Mouse (Mus musculus) midbrain, embryonic 10.5 days (tissue): ENCODE data around the gene Rabgap1l. TPM values are rescaled to one million over a fixed set of nuclear protein-coding genes. Genes with fewer than 3 reads are reported as not detected.

Experiments
- DNase-seq: peaks from one replicate; pipeline ENCODE4 v3.0.0-alpha.2; 2017; ENCODE audit warnings: low spot score
- H3K27ac ChIP-seq: fragments of 300-500 bp; sonication (generic); replicated peaks from 2 replicates; pipeline ENCODE4 v1.5.1; 2016; ENCODE audit warnings: mild to moderate bottlenecking
- H3K27me3 ChIP-seq: fragments of 300-500 bp; sonication (generic); 2 replicates; pipeline ENCODE4 v1.6.1; 2016; ENCODE audit warnings: low read depth, mild to moderate bottlenecking; ENCODE audit not compliant: poor library complexity, severe bottlenecking
- H3K36me3 ChIP-seq: fragments of 300-500 bp; sonication (generic); 2 replicates; pipeline ENCODE4 v1.6.1; 2016; ENCODE audit warnings: mild to moderate bottlenecking, moderate library complexity
- H3K4me1 ChIP-seq: fragments of 300-500 bp; sonication (generic); 2 replicates; pipeline ENCODE4 v1.6.1; 2016
- H3K4me3 ChIP-seq: fragments of 300-500 bp; sonication (generic); 2 replicates; pipeline ENCODE4 v1.5.1; 2016; ENCODE audit warnings: mild to moderate bottlenecking, moderate library complexity
- H3K9me3 ChIP-seq: fragments of 300-500 bp; sonication (generic); replicated peaks from 2 replicates; pipeline ENCODE4 v1.6.1; 2016; ENCODE audit warnings: mild to moderate bottlenecking
- WGBS: fragments of 180-500 bp; shearing (Covaris S2); methylation state at CpG from one replicate; pipeline ENCODE4 v1.1.7; 2016; 5-methylcytosine and 5-hydroxymethylcytosine counted together
- polyA plus RNA-seq: library from polyadenylated mRNA; unstranded; fragments of >200 nt; fragmentation: Nextera tagmentation; extraction: Ambion mirVana; gene quantifications from 2 replicates; pipeline ENCODE4 v1.2.1, GENCODE M21; 2016

Rabgap1l gene
- polyA plus RNA-seq, 1 experiment from 2014 or later, result 6.8 TPM

GRCm38 (mm10) chr1:160535649-160536048, 257.4 kb downstream of the Rabgap1l start:
- Histone ChIP-seq H3K9me3 (no peaks in the 10 kb centered on the region), H3K27ac (no peak overlapping the region), H3K36me3 (no peaks in the 10 kb centered on the region), H3K4me1 (peaks cover 9% of the 10 kb centered on the region), H3K27me3 (no peaks in the 10 kb centered on the region), H3K4me3 (no peak overlapping the region)
- no peak for DNase-seq
- WGBS, result 93% methylated on average over 8 of the region's 8 CpGs

GRCm38 (mm10) chr1:160534571-160535335, 258.3 kb downstream of the Rabgap1l start:
- no peak overlapping the region for H3K27ac ChIP-seq
- no peaks in the 10 kb centered on the region for H3K27me3 ChIP-seq
- no peak for DNase-seq
- H3K4me3 ChIP-seq, result no peak overlapping the region
- peaks cover 9% of the 10 kb centered on the region for H3K4me1 ChIP-seq
- WGBS, result 84% methylated on average over 2 of the region's 2 CpGs
- no peaks in the 10 kb centered on the region for H3K9me3 ChIP-seq
- H3K36me3 ChIP-seq, result no peaks in the 10 kb centered on the region

- H3K27me3 ChIP-seq, result no peaks in the 10 kb centered on the region
- H3K27ac ChIP-seq, result no peak overlapping the region
- H3K36me3 ChIP-seq, result no peaks in the 10 kb centered on the region
- no peaks in the 10 kb centered on the region for H3K9me3 ChIP-seq
- no peak for DNase-seq
- 59% methylated on average over 6 of the region's 6 CpGs for WGBS
- no peak overlapping the region for H3K4me3 ChIP-seq
- H3K4me1 ChIP-seq, result peaks cover 9% of the 10 kb centered on the region
These were observed 259.7 kb downstream of the Rabgap1l start for GRCm38 (mm10) chr1:160533209-160533820.

GRCm38 (mm10) chr1:160531402-160531801, 261.6 kb downstream of the Rabgap1l start:
- no peaks in the 10 kb centered on the region for H3K36me3 ChIP-seq
- no peaks in the 10 kb centered on the region for H3K27me3 ChIP-seq
- H3K4me1 ChIP-seq, result peaks cover 9% of the 10 kb centered on the region
- no peak overlapping the region for H3K27ac ChIP-seq
- no peaks in the 10 kb centered on the region for H3K9me3 ChIP-seq
- H3K4me3 ChIP-seq, result no peak overlapping the region
- 81% methylated on average over 5 of the region's 5 CpGs for WGBS
- no peak for DNase-seq

- no peaks in the 10 kb centered on the region for H3K27me3 ChIP-seq
- no peak overlapping the region for H3K4me3 ChIP-seq
- no peak overlapping the region for H3K27ac ChIP-seq
- H3K4me1 ChIP-seq, result peaks cover 4% of the 10 kb centered on the region
- DNase-seq, result no peak
- H3K9me3 ChIP-seq, result no peaks in the 10 kb centered on the region
- H3K36me3 ChIP-seq, result no peaks in the 10 kb centered on the region
- WGBS, result 77% methylated on average over 3 of the region's 3 CpGs
These were observed 271.1 kb downstream of the Rabgap1l start for GRCm38 (mm10) chr1:160521918-160522317.

GRCm38 (mm10) chr1:160520665-160521064, 272.3 kb downstream of the Rabgap1l start:
- 51% methylated on average over 3 of the region's 3 CpGs for WGBS
- DNase-seq, result no peak

GRCm38 (mm10) chr1:160519896-160520465, 273.0 kb downstream of the Rabgap1l start:
- H3K4me3 ChIP-seq, result no peak overlapping the region
- H3K27ac ChIP-seq, result no peak overlapping the region
- peaks cover 4% of the 10 kb centered on the region for H3K4me1 ChIP-seq
- no peaks in the 10 kb centered on the region for H3K27me3 ChIP-seq
- WGBS, result 89% methylated on average over 1 of the region's 1 CpGs
- DNase-seq, result no peak
- no peaks in the 10 kb centered on the region for H3K9me3 ChIP-seq
- H3K36me3 ChIP-seq, result no peaks in the 10 kb centered on the region

More at GRCm38 (mm10) chr1:160520665-160521064, 272.3 kb downstream of the Rabgap1l start:
- Histone ChIP-seq H3K9me3 (no peaks in the 10 kb centered on the region), H3K27ac (no peak overlapping the region), H3K27me3 (no peaks in the 10 kb centered on the region), H3K4me1 (peaks cover 4% of the 10 kb centered on the region), H3K4me3 (no peak overlapping the region), H3K36me3 (no peaks in the 10 kb centered on the region)

- H3K27ac ChIP-seq, result no peak overlapping the region
- no peak overlapping the region for H3K4me3 ChIP-seq
- no peaks in the 10 kb centered on the region for H3K36me3 ChIP-seq
- H3K27me3 ChIP-seq, result no peaks in the 10 kb centered on the region
- no peaks in the 10 kb centered on the region for H3K9me3 ChIP-seq
- WGBS, result 87% methylated on average over 4 of the region's 4 CpGs
- no peak for DNase-seq
- peaks cover 4% of the 10 kb centered on the region for H3K4me1 ChIP-seq
These were observed 274.5 kb downstream of the Rabgap1l start for GRCm38 (mm10) chr1:160518552-160518951.

GRCm38 (mm10) chr1:160507766-160508165, 285.2 kb downstream of the Rabgap1l start:
- Histone ChIP-seq H3K4me1 (no peaks in the 10 kb centered on the region), H3K36me3 (no peaks in the 10 kb centered on the region), H3K27ac (no peak overlapping the region), H3K27me3 (no peaks in the 10 kb centered on the region), H3K9me3 (no peaks in the 10 kb centered on the region), H3K4me3 (no peak overlapping the region)
- DNase-seq, result no peak

GRCm38 (mm10) chr1:160496906-160497577, 296.0 kb downstream of the Rabgap1l start:
- Histone ChIP-seq H3K27ac (no peak overlapping the region), H3K4me3 (no peak overlapping the region), H3K4me1 (no peaks in the 10 kb centered on the region), H3K9me3 (no peaks in the 10 kb centered on the region), H3K27me3 (no peaks in the 10 kb centered on the region), H3K36me3 (no peaks in the 10 kb centered on the region)
- WGBS, result 81% methylated on average over 3 of the region's 3 CpGs
- no peak for DNase-seq

GRCm38 (mm10) chr1:160485731-160486130, 307.3 kb downstream of the Rabgap1l start:
- Histone ChIP-seq H3K9me3 (no peaks in the 10 kb centered on the region), H3K36me3 (no peaks in the 10 kb centered on the region), H3K4me3 (no peak overlapping the region), H3K27me3 (no peaks in the 10 kb centered on the region), H3K27ac (no peak overlapping the region), H3K4me1 (no peaks in the 10 kb centered on the region)
- WGBS, result 63% methylated on average over 3 of the region's 3 CpGs
- no peak for DNase-seq

- Histone ChIP-seq H3K4me1 (no peaks in the 10 kb centered on the region), H3K27ac (no peak overlapping the region), H3K4me3 (no peak overlapping the region), H3K9me3 (no peaks in the 10 kb centered on the region), H3K36me3 (no peaks in the 10 kb centered on the region), H3K27me3 (no peaks in the 10 kb centered on the region)
- no peak for DNase-seq
- WGBS, result 76% methylated on average over 7 of the region's 7 CpGs
These were observed 308.0 kb downstream of the Rabgap1l start for GRCm38 (mm10) chr1:160485028-160485427.

- Histone ChIP-seq H3K36me3 (no peaks in the 10 kb centered on the region), H3K4me1 (no peaks in the 10 kb centered on the region), H3K4me3 (no peak overlapping the region), H3K27ac (no peak overlapping the region), H3K27me3 (no peaks in the 10 kb centered on the region), H3K9me3 (no peaks in the 10 kb centered on the region)
- no peak for DNase-seq
- 89% methylated on average over 2 of the region's 2 CpGs for WGBS
These were observed 311.4 kb downstream of the Rabgap1l start for GRCm38 (mm10) chr1:160481643-160482042.
